Comparison of ENCODE assay signal across 13 mouse cellular contexts in the genomic region with DNA sequence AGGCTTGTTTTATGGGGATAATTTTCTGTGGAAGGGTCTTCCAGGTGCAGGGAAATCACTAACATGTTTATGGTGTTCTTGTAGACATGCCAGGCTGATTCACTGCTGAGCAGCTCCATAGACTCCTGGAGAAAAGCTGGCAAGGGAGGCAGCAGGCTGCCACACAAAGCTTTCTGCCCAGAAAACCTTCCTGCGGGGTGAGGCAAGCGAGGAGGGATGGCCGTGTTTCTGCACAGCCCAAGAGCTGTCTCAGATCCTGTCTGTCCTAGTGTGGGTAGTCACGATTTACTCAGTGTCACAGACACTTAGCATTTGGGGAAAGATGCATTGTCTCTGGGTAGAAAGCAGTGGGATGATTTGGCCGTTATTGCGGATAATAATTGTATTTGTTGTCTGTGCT.
DNase-seq lines count a peak whose midpoint lies in the region; ATAC-seq lines count a peak whose summit lies in the region.
"Had no signal": no experiment of that assay in that cellular context is flagged by ENCODE, and none has a peak within 500 bp of the region (broad histone marks: within the 10 kb centered on the region; RNA-seq: fewer than 3 reads in every experiment).

No protein-coding gene starts in this region.

- no peaks in the 10 kb centered on the region for H3K36me3 ChIP-seq in neural tube, embryonic 15.5 days
- H3K36me3 ChIP-seq: G1E; limb, embryonic 15.5 days had no signal

- H3K9ac ChIP-seq in neural tube, embryonic 15.5 days (replicated peaks) = no peak overlapping the region; the same call in 1 of the 2 replicates
- H3K9ac ChIP-seq: limb, embryonic 15.5 days had no signal

- DNase-seq in cerebellum, postnatal 25 days = peak; percentile 30 to 56
- DNase-seq in cerebellum, adult 11 months = no peak
- DNase-seq in left cerebral cortex, postnatal 36 days (ENCODE audit: low spot score in 2 of 2) = peak; percentile 12 to 13
- no peak for DNase-seq in left cerebral cortex, postnatal 10 days (ENCODE audit: extremely low spot score in 1 of 2, low spot score in 2 of 2)
- peak; percentile 10 to 56 for DNase-seq in layer of hippocampus, adult 18-20 months (ENCODE audit: low spot score in 2 of 2)
- DNase-seq in heart, adult 9 months (ENCODE audit: low spot score in 2 of 2) = no peak
- DNase-seq in gastrocnemius, postnatal 14 days = no peak
- DNase-seq: kidney, postnatal 14 days; lung, postnatal 10 days had no signal

- 35% methylated on average over 6 of the region's 6 CpGs for WGBS in neural tube, embryonic 15.5 days

- ATAC-seq in neural tube, embryonic 15.5 days (ENCODE audit: low FRiP score) = peak; percentile 55; the same call in 1 of the 2 replicates
- ATAC-seq: activated CD4-positive, CD25-positive, alpha-beta regulatory T cell, adult 4 months had no signal

- peak overlapping the region; percentile 77 for H3K27ac ChIP-seq in neural tube, embryonic 15.5 days (replicated peaks)
- H3K27ac ChIP-seq: limb, embryonic 15.5 days had no signal

- H3K4me2 ChIP-seq in neural tube, embryonic 15.5 days = peak overlapping the region; percentile 19; the same call in 1 of the 2 replicates
- H3K4me2 ChIP-seq: limb, embryonic 15.5 days had no signal

- H3K4me1 ChIP-seq in neural tube, embryonic 15.5 days = peaks cover 15% of the 10 kb centered on the region
- H3K4me1 ChIP-seq: limb, embryonic 15.5 days had no signal

- no peaks in the 10 kb centered on the region for H3K27me3 ChIP-seq in neural tube, embryonic 15.5 days (replicated peaks)
- H3K27me3 ChIP-seq: limb, embryonic 15.5 days had no signal

- no peak overlapping the region for H3K4me3 ChIP-seq in neural tube, embryonic 15.5 days (replicated peaks)
- H3K4me3 ChIP-seq: limb, embryonic 15.5 days had no signal

- no peaks in the 10 kb centered on the region for H3K9me3 ChIP-seq in neural tube, embryonic 15.5 days (replicated peaks)
- H3K9me3 ChIP-seq: limb, embryonic 15.5 days had no signal

- intact Hi-C loops in left cerebral cortex, postnatal 36 days (cut with DNase I) = no loop called here
- intact Hi-C loops in left cerebral cortex, postnatal 10 days (cut with DNase I) = no loop called here
- intact Hi-C loops in gastrocnemius, postnatal 14 days (cut with DNase I; ENCODE audit: low total_unique reads) = no loop called here

Comparison
In these comparisons a context has a peak if more than half of its experiments do, and no peak if none do; other contexts are left out.
1. DNase-seq: peak in cerebellum, postnatal 25 days (2 of 2), left cerebral cortex, postnatal 36 days (2 of 2) and layer of hippocampus, adult 18-20 months (2 of 2); none in cerebellum, adult 11 months (single experiment), left cerebral cortex, postnatal 10 days (0 of 2), heart, adult 9 months (0 of 2) and gastrocnemius, postnatal 14 days (single experiment).